Mouse (Mus musculus): ENCODE measurements around the gene Zfp408.

DNA sequence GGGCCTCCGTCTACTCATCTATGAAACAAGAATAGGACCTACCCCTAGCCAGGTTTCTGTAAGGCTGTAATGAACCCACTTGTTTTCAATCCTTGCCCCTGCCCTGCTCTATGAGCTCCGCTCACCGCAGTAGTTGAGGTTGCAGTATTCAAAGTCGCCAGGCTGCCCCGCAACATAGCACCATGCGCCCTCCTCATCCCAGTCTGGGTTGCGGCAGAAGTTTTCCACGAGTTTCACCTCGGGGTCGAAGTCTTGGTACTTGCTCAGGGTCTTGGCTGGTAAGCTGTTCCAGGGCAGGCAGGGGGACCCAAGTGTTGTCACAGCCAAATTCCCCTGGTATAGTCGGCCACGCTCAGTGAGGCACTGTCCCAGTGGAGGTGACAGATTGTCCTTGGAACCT, 19.2 kb downstream of the Zfp408 start:
- no peak for TF ChIP-seq POLR2A (IDR thresholded peaks at IDR 0.05; ENCODE audit: control insufficient read depth, extremely low read depth, insufficient read depth, low read length, poor library complexity)
- TF ChIP-seq CTCF (IDR thresholded peaks at IDR 0.05; ENCODE audit: borderline replicate concordance, control insufficient read depth, extremely low read depth, insufficient read depth, low read length, poor library complexity) = no peak

All from thymus, adult 2 months (tissue).